Mouse (Mus musculus) layer of hippocampus, adult 9-11 months (tissue): ENCODE data around the gene Tex28.
A peak's percentile ranks its signal among the peaks of the same experiment; 100 is the strongest.
"Not testable (repeated sequence)": the region's sequence is repeated elsewhere in the genome, so short reads cannot be mapped to it uniquely, and the experiment has no call there.

Experiments used
- DNase-seq: peaks from one replicate; pipeline ENCODE4 v3.0.0; 2022

Tex28 gene

DNA sequence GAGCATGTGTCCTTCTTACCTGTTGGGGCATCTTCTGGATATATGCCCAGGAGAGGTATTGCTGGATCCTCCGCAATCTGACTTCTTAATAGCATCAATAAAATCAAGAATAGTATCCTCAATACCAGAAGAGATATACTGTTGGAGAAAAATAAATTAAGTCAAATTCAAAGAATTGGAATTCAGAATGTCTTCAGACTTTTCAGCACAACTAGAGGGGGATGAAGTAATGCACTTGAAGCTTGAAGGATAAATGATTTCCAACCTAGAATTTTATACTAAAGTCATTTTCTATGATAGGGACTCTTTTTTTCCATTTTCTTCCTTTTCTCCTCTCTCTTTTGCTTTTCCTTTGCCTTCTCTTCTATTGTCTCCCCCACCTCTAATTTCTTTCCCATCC lies at the start of gene Tex28:
Gene Tex28, minus strand, starts transcription at position 101 of the 400 bp plus-strand sequence.
- DNase-seq: no peak

DNA sequence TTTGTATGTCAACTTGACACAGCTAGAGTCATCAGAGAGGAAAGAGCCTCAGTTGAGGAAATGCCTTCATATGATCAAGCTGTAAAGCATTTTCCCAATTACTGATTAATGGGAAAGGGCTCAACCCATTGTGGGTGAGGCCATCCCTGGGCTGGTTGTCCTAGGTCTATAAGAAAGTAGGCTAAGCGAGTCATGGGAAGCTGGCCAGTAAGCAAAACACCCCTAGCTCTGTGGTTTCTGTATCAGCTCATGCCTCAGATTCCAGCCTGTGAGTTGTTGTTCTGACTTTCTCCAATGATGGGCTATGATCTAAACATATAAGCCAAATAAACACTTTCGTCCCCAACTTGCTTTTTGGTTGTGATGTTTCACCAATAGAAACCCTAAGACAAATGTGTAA lies 35.9 kb upstream of the Tex28 start:
- DNase-seq: no peak

DNA sequence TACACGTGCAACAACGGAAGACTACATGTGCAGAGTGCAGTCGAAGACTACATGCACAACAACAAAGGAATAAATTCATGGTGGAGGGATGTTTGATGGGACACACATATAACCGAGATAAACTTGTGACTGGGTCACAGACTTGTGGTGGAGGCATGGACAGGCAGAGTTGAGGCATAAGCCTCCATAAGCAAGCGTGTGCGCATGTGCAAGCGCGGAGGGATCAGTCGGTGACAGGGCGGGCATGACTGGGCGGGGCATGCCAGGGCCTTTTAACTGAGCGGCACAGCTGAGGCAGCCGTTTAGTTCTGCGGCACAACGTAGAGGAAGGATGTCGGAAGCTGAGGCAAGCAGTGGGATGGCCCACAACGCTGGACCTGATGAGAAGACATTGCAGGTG lies 9.3 kb upstream of the Tex28 start, which contains the start of gene Tktl1:
Gene Tktl1, plus strand, starts transcription at position 301 of the 400 bp plus-strand sequence.
- no peak for DNase-seq

DNA sequence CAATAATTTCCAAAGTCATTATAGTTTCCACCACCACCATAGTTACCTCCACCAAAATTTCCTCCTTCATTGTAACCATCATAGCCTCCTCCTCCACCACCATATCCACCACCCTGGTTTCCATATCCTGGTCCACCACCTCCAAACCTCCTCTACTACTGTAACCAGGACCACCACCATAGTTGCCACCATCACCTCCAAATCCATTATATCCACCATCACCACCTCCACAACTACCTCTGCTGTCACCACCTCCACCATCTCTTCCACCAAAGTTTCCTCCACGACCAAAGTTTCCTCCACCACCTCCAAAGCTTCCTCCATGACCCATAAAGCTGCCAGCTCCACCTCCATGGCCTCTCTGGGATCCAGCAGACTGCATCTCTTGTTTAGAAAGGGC lies 32.4 kb downstream of the Tex28 start, which contains the start of gene Mecp2:
Gene Mecp2, minus strand, starts transcription at position 101 of the 400 bp plus-strand sequence.
- DNase-seq: not testable (repeated sequence)

DNA sequence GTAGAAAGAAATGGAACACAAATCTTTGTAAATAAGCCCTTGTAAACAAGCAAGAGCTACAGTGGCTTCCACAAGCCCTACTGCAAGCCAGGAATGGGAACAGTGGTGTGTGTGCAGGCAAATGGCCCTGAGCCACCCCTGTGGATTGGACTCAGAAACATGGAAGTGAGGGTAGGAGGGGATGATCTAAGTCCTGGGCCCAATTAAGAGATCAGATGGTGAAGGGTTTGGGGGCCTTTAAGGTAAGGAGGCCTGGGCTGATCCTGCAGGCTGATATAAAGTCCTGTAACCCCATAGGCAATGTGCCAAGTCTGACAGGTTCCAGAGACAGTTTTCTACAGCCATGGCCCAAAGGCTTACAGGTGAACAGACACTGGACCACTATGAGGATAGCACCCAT lies 40.5 kb downstream of the Tex28 start, which contains the start of gene Opn1mw:
Gene Opn1mw, plus strand, starts transcription at position 301 of the 400 bp plus-strand sequence.
- no peak for DNase-seq

DNA sequence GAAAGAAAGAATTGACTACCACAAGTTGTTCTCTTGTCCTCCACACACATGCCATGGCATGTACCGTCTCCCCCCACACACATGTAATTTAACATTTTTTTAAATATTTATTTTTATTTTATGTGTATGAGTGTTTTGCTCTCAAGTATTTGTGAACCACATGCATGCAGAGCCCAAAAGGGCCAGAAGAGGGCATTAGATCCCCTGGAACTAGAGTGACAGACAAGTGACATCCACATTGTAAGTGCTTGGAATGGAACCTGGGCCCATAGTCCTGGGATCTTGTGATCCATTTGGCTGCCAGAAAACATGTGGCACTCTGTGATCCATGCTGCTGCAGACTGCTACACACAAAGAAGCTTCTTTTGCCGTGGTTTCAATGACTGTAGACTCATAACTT lies 42.7 kb downstream of the Tex28 start:
- no peak for DNase-seq

DNA sequence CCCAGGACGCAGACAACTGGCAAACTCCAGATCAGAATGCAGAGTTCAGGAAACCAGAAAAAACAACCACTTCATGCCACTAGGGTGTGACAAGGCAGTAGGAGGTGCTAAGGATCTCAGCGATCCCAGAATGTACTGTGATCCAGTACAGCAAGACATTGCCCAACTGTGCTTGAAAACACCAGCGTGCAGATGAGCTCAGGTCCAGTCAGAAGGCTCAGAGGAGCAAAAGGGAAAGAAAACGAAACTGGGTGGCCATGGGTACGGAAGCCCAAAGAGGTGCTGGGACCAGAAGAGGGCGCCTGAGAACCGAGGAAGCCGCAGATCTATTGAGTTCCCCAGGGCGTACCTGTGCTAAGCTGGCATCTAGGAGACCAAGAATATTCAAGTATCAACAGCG lies 52.1 kb downstream of the Tex28 start:
- peak; percentile 28 for DNase-seq

DNA sequence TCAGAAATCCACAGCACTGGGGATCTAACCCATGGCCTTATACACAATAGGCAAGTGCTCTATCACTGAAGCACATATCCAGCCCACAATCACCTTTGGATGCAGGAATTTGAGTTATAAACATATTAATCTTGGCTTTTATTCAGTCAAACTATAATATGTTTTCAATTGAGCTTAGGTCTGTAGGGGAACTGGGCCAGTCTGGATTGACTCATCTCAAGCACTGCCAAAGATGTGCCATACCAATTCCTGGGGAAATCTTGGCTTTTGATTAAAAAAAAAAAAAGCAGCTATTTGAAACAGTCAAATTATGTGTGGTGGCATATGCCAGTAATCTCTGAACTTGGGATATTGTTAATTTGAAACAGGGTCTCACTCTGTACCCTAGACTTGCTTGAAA lies 53.6 kb downstream of the Tex28 start:
- DNase-seq: no peak

DNA sequence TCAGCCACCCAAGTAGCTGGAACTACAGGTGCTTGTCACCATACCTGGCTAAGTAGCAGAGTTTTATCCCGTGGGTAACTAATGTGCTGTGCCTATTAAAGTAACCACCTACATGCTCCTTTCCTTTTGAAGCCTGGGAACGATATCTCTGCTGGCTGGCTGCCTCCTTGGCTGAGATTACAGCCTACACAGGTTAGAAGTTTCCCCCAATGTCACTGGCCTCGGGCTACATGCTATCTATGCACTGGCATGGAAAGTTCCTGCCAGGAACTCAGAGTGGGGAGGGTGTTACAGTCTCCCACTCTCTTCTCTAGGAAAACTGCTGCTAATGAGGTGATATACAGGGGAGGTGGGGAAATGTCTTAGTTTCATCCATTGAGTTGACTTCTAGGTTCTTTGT lies 58.9 kb downstream of the Tex28 start:
- DNase-seq: no peak

DNA sequence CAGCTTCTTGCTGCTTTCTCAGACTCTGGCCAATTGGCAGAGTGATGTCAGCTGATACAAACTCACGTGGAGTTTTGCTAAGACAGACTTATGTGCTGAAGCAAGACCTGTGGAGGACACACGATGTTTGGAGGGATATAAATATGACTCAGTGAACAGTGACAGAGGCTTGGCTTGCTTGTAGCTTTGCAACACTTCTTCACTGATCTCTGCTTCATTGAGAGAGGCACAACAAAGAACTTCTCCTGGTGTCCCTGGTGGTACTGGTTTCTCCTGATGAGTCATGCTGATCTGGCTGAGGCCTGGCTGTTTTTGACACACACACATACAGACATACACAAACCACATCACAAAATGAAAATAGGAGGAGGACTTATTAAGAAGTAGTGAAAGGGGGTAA lies 61.7 kb downstream of the Tex28 start:
- DNase-seq: no peak

DNA sequence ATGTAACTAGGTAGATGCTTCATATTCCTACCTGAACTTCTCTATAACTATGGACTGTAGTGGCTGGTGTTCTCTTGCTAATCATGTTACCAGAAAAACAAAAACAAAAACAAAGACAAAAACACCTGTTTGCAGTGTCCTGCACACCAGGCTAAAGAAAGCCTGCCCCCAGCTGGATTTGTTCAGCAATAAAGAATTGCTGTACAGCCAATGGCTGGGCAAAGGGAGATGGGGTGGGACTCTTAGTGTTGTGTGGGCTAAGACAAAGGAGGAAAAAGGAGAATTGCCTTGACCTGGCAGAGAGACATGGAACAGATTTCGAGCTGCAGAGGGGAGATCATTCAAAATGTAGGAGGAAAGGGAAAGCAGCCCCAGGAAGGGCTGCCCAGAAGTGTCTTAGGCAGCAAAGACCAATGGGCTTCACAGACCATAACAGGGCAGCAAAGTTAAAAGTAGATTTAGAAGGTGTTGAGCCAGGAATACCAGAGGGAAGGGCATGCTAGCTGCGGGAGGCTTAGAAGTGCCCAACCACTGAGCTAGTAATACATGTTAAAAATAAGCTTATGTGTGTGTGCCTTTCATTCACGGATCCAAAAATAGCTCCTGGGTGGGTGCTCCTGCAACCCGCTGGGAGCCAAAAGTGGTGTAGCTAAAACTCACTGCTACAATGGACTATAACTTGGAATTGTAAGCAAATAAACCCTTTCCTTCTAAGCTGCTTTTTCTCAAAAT lies 64.0 kb downstream of the Tex28 start:
- DNase-seq: no peak
